Mouse (Mus musculus) lung, postnatal 14 days (tissue): ENCODE data around the gene Npr1.

Experiments used
- DNase-seq: peaks from one replicate; pipeline ENCODE4 v3.0.0; 2021

Npr1 gene

GRCm38 (mm10) chr3:90475831-90476611 is 10.4 kb upstream of the Npr1 start, which contains the start of gene Ilf2:
TSS of gene Ilf2 (plus strand) at chr3:90476126.
- DNase-seq = peak; percentile 96

- DNase-seq = no peak
Measured at GRCm38 (mm10) chr3:90475151-90475830, 9.6 kb upstream of the Npr1 start.

DNA sequence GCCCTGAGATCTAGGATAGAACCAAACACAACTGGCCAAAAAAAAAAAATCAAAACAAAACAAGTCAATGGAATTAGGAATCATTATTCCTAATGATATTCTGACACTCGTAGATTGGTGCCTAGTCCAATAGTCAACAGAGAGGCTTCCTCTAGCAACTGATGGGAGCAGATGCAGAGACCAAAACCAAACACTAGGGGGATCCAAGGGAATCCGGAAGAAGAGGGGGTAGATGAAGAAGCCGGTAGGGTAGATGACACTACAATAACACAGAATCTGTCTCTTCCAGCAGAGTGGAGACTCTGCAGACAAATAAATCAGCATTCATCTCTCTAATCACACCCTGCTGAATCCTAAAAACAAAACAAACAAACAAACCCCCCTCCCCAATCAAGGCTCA is 6.5 kb upstream of the Npr1 start:
- peak; percentile 71 for DNase-seq

DNA sequence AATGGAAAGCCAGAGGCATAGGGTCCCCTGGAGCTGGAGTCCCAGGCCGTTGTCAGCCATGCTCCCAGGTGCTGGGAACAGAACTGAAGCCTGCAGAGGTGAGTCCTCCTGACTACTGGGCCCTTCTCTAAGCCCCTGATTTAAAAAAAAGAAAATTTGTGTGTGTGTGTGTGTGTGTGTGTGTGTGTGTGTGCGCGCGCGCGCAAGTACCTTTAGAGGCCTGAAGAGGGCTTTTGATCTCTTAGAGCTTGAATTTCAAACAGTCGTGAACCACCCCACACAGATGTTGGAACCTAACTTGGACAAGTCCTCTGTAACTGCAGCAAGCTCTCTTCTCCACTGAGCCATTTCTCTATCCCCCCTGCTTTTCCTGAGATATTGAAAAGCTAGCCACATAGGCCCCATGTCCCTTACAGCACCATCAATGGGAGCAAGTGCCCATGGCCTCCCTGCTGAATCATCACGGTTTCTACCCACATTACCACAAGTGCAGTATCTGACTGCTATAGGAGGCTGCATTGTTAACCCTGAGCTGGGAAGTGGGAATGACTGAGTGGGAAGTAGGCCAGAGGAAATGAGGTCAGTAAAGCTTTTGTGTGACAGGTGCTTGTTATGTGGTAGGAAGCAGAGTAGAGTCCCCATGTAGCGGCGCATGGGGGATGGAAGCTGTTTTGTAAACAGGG is 2.1 kb upstream of the Npr1 start:
- DNase-seq = no peak

GRCm38 (mm10) chr3:90466311-90466766 is 673 bp upstream of the Npr1 start:
- peak; percentile 75 for DNase-seq

DNA sequence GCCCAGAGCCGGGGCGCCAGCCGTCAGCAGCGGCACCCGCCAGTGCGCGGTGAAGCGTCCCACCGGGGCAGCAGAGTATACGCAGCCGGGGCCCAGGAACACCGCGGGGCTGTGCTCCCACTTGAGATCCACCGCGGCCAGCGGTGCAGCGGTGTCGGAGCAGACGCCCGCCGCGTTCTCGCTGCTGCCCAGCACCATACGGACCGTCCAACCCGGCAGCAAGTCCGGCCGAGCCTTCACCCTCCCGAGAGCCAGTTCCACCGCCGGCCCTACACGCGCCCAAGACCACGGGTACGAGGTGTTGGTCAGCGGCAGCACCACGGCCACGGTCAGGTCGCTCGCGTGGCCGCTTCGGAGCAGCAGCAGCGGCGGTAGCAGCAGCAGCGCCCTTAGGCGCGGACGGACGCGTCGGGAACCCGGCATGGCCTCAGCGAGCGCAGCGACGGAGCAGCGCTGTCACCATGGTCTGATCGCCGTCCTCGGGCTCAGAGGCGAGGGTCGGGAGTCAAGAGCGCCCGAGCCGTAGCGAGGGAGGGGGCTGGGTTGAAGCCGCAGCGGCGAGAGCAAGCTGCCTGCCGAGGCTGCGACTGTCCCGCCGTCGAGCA is 483 bp downstream of the Npr1 start:
- DNase-seq = peak; percentile 39

GRCm38 (mm10) chr3:90464552-90465080 is 1.1 kb downstream of the Npr1 start:
- DNase-seq = peak; percentile 67

- DNase-seq = no peak
Measured at GRCm38 (mm10) chr3:90462579-90462978, 3.1 kb downstream of the Npr1 start.

GRCm38 (mm10) chr3:90461935-90462334 is 3.7 kb downstream of the Npr1 start:
- no peak for DNase-seq

DNA sequence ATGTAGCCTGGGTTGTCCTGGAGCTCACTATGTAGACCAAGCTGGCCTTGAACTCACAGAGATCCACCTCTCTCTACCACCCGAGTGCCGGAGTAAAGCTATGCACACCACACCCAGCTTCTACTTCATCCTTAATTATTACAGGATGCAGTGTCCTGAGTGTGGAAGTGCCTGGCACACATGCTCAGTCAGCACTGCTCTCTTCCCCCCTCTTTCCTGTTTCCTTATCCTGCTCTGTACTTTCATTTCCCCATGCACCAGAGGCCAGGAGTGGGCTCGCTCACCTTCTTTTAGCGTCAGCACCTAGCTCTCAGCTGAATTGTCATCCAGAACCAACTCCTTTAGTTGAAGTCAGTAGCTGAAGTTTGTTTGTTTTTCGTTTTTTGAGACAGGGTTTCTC is 5.4 kb downstream of the Npr1 start:
- no peak for DNase-seq

DNA sequence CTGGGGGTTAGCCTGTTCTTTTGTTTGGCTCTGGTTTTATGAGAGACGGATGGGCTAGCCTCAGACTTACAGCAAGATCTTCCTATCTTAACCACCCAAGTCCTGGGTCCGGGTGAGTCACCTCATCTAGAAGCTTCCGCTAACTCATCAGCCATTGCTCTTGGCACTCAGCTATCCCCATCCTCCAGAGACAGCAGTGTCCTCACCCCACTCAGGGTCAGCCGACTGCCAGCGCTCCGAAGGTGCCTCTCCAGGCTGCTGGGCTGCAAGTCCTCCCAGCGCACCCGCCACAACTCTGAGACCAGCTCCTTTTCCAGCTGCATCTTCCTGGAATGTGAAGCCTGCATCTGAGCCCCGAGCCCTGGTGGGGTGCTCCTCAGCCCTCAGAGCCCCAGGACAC is 5.9 kb downstream of the Npr1 start:
- no peak for DNase-seq

GRCm38 (mm10) chr3:90454931-90455330 is 10.7 kb downstream of the Npr1 start:
- no peak for DNase-seq

DNA sequence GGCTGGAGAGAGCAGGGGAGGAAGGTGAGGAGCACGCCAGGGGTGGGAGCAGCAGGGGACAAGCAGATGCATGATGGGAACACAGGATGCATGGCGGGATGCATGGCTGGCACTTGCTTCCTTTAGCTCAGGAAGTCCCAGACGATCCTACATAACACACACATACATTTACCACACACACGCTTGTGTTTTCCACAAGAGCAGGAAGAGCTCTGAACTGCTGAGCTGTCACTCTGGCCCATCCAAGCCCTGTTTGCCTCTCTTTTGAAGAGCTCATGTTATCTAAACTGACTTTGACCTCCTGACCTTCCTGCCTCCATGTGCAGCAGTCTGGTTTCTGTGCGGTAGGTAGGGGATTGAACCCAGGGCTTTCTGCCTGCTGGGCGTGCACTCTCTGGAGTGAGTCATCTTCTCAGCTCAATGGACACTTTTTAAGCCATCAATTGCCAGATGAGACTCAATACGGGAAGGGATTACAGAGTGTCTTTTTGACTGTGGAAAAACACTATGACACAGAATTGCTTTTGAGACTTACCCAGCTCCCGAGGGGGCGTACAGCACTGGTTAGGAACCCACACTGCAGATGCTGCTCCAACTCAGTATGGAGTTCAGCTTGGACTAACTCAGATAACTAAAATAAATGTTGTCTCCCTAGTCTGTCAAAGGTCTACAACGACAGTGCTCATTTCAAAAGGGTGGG is 14.1 kb downstream of the Npr1 start:
- DNase-seq = no peak

DNA sequence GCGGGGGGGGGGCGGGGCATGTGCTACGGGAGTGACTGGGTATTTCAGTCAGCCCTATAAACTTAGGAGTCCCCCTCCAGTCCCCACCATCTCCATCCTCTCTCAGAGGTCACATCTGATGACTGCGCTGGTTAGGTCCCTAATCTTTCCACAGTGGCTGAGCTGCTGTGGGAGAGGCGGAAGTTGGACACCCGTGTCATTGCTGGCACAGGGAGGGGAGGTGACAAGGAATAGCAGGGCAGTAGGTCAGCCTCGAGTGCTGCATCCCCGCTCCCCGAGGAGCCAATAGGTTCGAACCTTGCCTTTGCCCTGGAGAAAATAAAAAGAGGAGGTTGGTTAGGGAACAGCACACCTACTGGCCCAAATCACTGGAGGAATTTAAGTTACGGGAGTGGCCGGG is 14.8 kb downstream of the Npr1 start:
- DNase-seq = no peak

- no peak for DNase-seq
Measured at GRCm38 (mm10) chr3:90448626-90449025, 17.0 kb downstream of the Npr1 start.

DNA sequence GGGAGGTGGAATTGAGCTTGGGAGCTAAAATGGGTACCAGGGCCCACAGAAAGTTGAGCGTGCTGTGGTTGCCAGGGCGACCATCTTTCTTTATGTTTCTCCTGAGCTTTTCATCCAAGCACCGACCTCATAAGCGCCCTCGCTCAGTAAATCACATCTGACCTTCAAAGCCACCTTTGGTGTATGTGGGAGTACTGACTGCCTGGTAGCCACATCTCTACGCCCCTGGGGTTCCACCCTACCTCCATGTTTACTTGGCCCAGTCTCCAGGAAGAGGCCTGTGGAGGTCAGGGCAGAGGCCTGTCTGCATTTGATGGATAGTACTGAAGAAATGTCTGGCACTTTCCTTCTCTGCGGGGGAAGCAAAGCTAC is 18.6 kb downstream of the Npr1 start:
- DNase-seq = peak; percentile 29

DNA sequence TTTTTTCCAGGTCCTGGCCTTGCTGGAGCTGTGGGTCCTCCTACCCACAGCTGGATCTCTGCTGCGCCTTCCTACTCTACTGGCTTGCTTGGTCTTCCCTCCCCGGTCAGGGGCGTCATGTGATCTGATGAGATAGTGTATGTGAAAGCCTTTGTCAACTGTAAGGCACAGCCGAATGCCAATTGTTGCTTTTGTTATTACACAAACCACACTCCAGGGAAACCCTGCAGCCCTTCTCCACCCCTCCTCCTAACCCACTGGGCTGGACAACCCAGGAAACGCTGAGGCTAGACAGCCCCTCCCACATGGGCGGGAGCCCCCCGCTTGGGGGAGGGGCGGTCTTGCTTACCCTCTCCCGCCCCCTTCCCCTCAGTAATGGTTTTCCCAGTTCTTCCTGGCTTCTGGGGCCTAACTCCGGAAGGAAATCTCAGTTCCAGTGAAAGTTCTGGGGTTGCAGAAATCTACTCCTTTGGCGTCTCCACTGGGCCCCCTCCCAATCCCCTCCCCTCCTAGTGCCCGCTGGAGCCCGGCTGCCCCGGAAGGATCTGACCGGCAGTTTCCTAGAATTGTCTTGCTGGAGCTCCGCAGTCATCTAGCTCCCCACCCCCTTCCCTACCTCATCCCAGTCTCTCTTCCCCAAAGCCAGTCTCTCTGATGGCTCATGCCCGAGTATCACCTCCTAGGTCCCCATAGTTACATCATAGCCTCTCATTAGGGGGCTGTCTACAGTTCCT is 19.1 kb downstream of the Npr1 start:
- peak; percentile 90 for DNase-seq

- DNase-seq = no peak
Measured at GRCm38 (mm10) chr3:90445417-90446200, 20.1 kb downstream of the Npr1 start.

- DNase-seq = no peak
Measured at GRCm38 (mm10) chr3:90443977-90444376, 21.7 kb downstream of the Npr1 start.

DNA sequence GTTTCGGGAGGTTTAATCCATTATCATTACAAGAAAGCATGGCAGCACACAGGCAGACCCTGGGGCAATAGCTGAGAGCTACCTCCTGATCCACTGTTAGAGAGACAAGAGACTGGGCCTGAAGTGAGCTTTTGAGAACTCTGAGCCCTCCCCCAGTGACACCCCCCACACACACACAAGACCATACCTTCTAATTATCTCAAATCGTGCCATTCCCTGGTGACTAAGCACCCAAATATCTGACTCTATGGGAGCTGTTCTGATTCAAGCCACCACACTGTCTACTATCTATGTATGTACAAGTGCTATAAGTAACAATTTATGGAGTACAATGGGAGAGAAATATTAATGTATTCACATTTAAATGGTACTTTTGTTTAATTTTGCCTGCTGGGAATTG is 24.9 kb downstream of the Npr1 start:
- no peak for DNase-seq

DNA sequence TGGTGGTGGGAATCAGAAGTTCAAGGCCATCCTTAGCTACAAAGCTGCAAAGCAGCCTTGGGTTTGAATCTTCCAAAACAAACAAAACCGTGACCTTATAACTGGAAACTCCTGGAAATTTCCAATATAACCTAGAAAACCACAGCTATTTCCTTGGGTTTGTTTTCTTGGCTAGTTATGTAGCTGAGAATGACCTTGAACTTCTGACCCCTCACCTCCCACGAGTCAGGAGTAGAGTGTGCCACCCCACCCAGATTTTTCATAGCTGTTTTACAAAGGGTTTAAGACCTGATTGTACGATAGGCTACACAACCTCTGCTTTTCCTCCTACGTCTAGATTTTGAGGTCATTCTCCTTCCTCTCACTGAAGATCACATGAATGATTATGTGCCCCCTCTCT is 28.5 kb downstream of the Npr1 start:
- DNase-seq = no peak
